1 mouse cellular context compared by ENCODE assay signal in genomic region chr12:86241604-86242536, GRCm38 (mm10).
TF ChIP-seq lines count a peak whose summit lies in the region.

TSS of gene Gpatch2l (plus strand) at chr12:86241858.

TF ChIP-seq in CH12.LX, 34 proteins besides CTCF, POLR2A, EP300 and RAD21 (continued from another document):
- no peak for TF ChIP-seq MAFK (IDR thresholded peaks at IDR 0.05; ENCODE audit: insufficient replicate concordance, low read length)
- 0 out of 2 replicates have a peak, but pooled peaks have one; percentile 35 for TF ChIP-seq NRF1 (IDR thresholded peaks at IDR 0.05; ENCODE audit: low read depth, low read length)
- TF ChIP-seq NELFE (IDR thresholded peaks at IDR 0.05; ENCODE audit: low read depth, low read length): peak; percentile 75
- peak; percentile 100 for TF ChIP-seq ELF1 (IDR thresholded peaks at IDR 0.05; ENCODE audit: low read depth, low read length)
- TF ChIP-seq ZKSCAN1 (IDR thresholded peaks at IDR 0.05; ENCODE audit: borderline replicate concordance, low read depth, low read length): no peak
- TF ChIP-seq JUND (conservative IDR thresholded peaks at IDR 0.05; ENCODE audit: low read depth, low read length): no peak
